Mouse (Mus musculus) hindbrain, postnatal 0 days (tissue): ENCODE data around the gene Tyk2. TPM values are rescaled to one million over a fixed set of nuclear protein-coding genes. Genes with fewer than 3 reads are reported as not detected.

Source experiments
- ATAC-seq: fragments of 200-750 bp; cut with Nextera tagmentation; 2 replicates; pipeline ENCODE4 v1.8.0; 2017; ENCODE audit warnings: mild to moderate bottlenecking, moderate TSS enrichment, moderate library complexity
- DNase-seq: peaks from one replicate; pipeline ENCODE4 v3.0.0-alpha.2; 2015; ENCODE audit warnings: low spot score
- H3K27ac ChIP-seq: fragments of 300-500 bp; sonication (generic); 2 replicates; pipeline ENCODE4 v1.5.1; 2014; ENCODE audit warnings: mild to moderate bottlenecking
- H3K27me3 ChIP-seq: fragments of 300-500 bp; sonication (generic); 2 replicates; pipeline ENCODE4 v1.6.1; 2014; ENCODE audit warnings: low read length, mixed read lengths; ENCODE audit not compliant: insufficient read depth
- H3K36me3 ChIP-seq: fragments of 300-500 bp; sonication (generic); 2 replicates; pipeline ENCODE4 v1.6.1; 2014; ENCODE audit warnings: low read length, mixed read lengths; ENCODE audit not compliant: insufficient read depth
- H3K4me1 ChIP-seq: fragments of 300-500 bp; sonication (generic); 2 replicates; pipeline ENCODE4 v1.6.1; 2014; ENCODE audit warnings: antibody characterized with exemption, low read length, mixed read lengths; ENCODE audit not compliant: insufficient read depth
- H3K4me2 ChIP-seq: fragments of 300-500 bp; sonication (generic); 2 replicates; pipeline ENCODE4 v1.6.1; 2014; ENCODE audit warnings: low read depth, mild to moderate bottlenecking, low read length, moderate library complexity, mixed read lengths
- H3K4me3 ChIP-seq: fragments of 300-500 bp; sonication (generic); 2 replicates; pipeline ENCODE4 v1.5.1; 2014; ENCODE audit warnings: low read length
- H3K9ac ChIP-seq: fragments of 300-500 bp; sonication (generic); replicated peaks from 2 replicates; pipeline ENCODE4 v1.6.1; 2014; ENCODE audit warnings: mild to moderate bottlenecking, low read length, moderate library complexity, mixed read lengths
- H3K9me3 ChIP-seq: fragments of 300-500 bp; sonication (generic); 2 replicates; pipeline ENCODE4 v1.6.1; 2016; ENCODE audit warnings: low read length, mixed read lengths
- CTCF ChIP-seq: IDR thresholded peaks from 2 replicates; pipeline ENCODE4 v1.5.1; 2016; ENCODE audit warnings: antibody characterized with exemption, control low read depth, low read depth
- WGBS: fragments of 180-500 bp; shearing (Covaris S2); extraction: QIAGEN DNeasy Blood & Tissue Kit; methylation state at CpG from one replicate; pipeline ENCODE4 v1.1.7; 2014; 5-methylcytosine and 5-hydroxymethylcytosine counted together
- polyA plus RNA-seq: library from polyadenylated mRNA; unstranded; fragments of >200 nt; fragmentation: Nextera tagmentation; extraction: Ambion mirVana; gene quantifications from 2 replicates; pipeline ENCODE4 v1.2.1, GENCODE M21; 2015
- total RNA-seq: library from RNA; depleted of rRNA; stranded (reverse); fragments of >200 nt; gene quantifications from 2 replicates; pipeline ENCODE4 v1.2.3, GENCODE M21; 2014

Gene Tyk2
- total and polyA plus RNA-seq, 2 experiments from 2014 or later: 5.7 to 15.4 TPM

DNA sequence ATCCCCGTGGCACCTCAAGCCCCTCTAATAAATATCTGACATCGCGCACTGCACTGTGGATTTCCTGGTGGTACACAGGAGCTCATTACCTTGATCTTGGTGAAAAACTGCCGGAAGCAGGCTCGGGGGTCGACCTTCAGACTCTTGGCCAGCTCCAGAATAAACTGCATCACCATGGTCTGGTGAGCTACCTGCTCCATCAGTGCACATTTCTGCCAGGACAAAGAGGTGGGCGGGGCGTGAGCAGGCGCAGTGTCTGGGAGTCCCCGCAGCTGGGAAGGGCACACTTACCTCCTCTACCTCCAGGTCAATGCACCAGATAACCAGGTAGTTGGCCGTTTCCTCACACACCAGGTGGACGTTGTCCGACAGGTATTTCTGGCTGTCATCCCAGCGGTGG lies 10.9 kb upstream of the Tyk2 start:
- ATAC-seq (no peak), DNase-seq (no peak)
- no peak overlapping the region for H3K4me2 ChIP-seq
- WGBS: 96% methylated on average over 14 of the region's 14 CpGs
- H3K27ac ChIP-seq: no peak overlapping the region
- H3K27me3 ChIP-seq: no peaks in the 10 kb centered on the region
- TF ChIP-seq CTCF: no peak
- H3K4me1 ChIP-seq: no peaks in the 10 kb centered on the region
- no peak overlapping the region for H3K9ac ChIP-seq
- no peaks in the 10 kb centered on the region for H3K9me3 ChIP-seq
- H3K36me3 ChIP-seq: peaks cover 64% of the 10 kb centered on the region
- H3K4me3 ChIP-seq: no peak overlapping the region

DNA sequence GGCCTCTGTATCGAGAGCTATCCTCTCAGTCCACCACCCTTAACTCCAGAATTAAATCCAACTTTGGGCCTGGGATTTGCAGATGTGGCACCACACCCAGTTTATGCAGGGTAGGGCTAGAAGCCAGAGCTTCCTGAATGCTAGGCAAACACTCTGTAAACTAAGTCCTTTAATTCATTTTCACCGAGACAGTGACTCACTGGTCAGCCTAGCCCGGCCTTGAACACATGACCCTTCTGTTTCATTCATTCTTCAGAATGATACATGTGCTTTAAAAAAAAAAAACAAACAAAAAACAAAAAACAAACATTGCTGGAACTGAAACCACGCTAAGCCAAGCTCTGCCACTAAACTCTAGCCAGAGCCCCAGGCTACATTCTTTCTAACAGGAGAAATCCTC lies 7.3 kb upstream of the Tyk2 start:
- DNase-seq: no peak
- Histone ChIP-seq H3K4me3 (no peak overlapping the region), H3K4me2 (no peak overlapping the region), H3K27me3 (no peaks in the 10 kb centered on the region), H3K36me3 (peaks cover 53% of the 10 kb centered on the region), H3K4me1 (no peaks in the 10 kb centered on the region), H3K9me3 (no peaks in the 10 kb centered on the region), H3K9ac (no peak overlapping the region), H3K27ac (no peak overlapping the region)
- WGBS: 90% methylated on average over 4 of the region's 4 CpGs
- no peak for TF ChIP-seq CTCF
- ATAC-seq: no peak

DNA sequence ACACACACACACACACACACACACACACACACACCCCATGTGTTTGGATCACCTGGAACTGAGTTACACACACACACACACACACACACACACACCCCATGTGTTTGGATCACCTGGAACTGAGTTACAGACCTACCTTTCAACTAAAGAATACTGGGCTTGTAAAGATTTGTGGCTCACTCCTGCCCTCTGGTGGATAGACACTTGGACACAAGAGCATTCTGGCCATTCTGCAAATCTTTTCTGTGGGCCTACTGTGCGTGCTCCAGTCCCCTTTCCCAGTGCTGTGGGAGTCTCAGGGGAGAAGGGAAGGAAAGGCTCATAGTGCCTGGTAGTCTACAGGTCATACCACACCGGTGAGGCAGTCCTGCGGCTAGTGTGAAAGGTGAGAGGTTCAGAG lies 6.2 kb upstream of the Tyk2 start:
- TF ChIP-seq CTCF: peak; percentile 82
- DNase-seq (peak; percentile 80), ATAC-seq (peak; percentile 16; the same call in 1 of the 2 replicates)
- Histone ChIP-seq H3K9ac (no peak overlapping the region), H3K9me3 (no peaks in the 10 kb centered on the region), H3K4me2 (no peak overlapping the region), H3K4me1 (no peaks in the 10 kb centered on the region), H3K36me3 (peaks cover 42% of the 10 kb centered on the region), H3K4me3 (no peak overlapping the region), H3K27ac (no peak overlapping the region), H3K27me3 (no peaks in the 10 kb centered on the region)
- WGBS: 47% methylated on average over 3 of the region's 3 CpGs

DNA sequence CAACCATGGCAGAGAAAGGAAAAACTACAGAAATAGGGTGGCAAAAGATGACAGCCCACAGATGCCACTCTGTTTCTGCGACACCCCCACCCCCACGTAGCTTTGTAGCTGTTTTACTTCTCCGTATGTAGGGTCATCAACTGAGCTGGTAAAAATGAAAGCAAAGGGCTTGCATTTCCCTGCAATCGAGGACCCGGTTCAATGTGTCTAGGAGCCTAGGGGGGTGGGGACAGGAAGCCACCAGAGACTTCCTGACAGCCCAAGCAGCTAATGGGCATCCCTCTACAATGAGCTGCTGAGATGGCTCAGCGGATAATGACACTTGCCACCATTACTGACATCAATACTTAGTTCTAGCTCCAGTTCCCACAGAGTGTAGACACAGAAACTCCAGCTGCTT lies 5.4 kb upstream of the Tyk2 start:
- Histone ChIP-seq H3K9me3 (no peaks in the 10 kb centered on the region), H3K4me2 (no peak overlapping the region), H3K4me3 (no peak overlapping the region), H3K27me3 (no peaks in the 10 kb centered on the region), H3K9ac (no peak overlapping the region), H3K27ac (no peak overlapping the region), H3K36me3 (peaks cover 34% of the 10 kb centered on the region), H3K4me1 (no peaks in the 10 kb centered on the region)
- no peak for ATAC-seq
- no peak for TF ChIP-seq CTCF
- WGBS: 76% methylated on average over 6 of the region's 6 CpGs
- DNase-seq: no peak

DNA sequence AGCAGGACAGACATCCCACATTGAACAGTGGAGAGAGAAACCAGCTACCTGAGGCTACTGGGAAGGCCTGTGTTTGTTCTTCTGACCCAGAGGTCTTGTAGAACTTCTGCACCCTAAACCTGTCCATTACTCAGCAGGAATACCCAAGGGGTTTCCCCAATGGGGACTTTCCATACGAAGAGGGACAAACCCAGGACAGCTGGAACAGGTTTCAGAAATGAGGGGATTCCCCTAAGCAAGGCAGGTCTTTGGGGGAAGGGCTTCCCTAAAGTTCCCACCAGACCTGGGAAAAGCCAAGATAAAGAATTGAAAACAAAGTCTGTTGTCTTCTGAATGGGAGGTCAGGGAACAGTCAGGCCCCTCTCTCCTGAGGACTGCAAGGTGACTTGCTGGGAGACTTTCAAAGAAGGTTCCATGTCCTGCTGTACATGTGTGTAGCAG lies 4.9 kb upstream of the Tyk2 start:
- no peak for ATAC-seq
- no peak for DNase-seq
- Histone ChIP-seq H3K36me3 (peaks cover 30% of the 10 kb centered on the region), H3K9me3 (no peaks in the 10 kb centered on the region), H3K27me3 (no peaks in the 10 kb centered on the region), H3K4me1 (no peaks in the 10 kb centered on the region), H3K27ac (no peak overlapping the region), H3K4me2 (no peak overlapping the region), H3K9ac (no peak overlapping the region), H3K4me3 (no peak overlapping the region)
- TF ChIP-seq CTCF: no peak
- WGBS: 62% methylated on average over 1 of the region's 1 CpGs

DNA sequence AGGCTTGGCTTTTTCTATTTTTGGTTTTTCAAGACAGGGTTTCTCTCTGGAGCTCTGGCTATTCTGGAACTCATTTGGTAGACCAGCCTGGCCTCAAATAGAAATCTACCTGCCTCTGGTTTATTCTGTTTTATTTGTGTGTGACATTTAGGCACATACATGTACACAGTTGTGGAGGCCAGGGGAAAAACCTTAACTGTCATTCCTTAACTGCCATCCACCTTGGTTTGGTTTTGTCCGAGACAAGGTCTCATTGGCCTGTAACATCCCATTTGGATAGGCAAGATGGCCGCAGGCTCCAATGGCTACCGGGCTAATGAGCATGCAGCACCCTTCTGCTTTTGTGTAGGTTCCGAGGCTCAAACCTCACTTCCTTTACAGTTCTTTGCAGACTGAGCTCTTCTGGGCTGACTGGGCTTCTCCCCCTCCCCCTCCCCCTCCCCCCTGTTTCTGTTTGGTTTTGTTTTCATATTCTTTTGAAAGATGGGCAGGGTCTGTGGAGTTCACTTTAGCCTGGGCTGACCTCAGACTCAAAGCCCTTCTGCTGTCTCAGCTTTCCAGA lies 4.4 kb upstream of the Tyk2 start:
- no peak for DNase-seq
- 78% methylated on average over 4 of the region's 4 CpGs for WGBS
- H3K4me2 ChIP-seq: no peak overlapping the region
- H3K36me3 ChIP-seq: peaks cover 24% of the 10 kb centered on the region
- no peak for TF ChIP-seq CTCF
- H3K9ac ChIP-seq: no peak overlapping the region
- no peak overlapping the region for H3K27ac ChIP-seq
- no peaks in the 10 kb centered on the region for H3K9me3 ChIP-seq
- no peaks in the 10 kb centered on the region for H3K27me3 ChIP-seq
- ATAC-seq: no peak
- no peak overlapping the region for H3K4me3 ChIP-seq
- H3K4me1 ChIP-seq: 0 out of 2 replicates have a peak, but pooled peaks cover 3% of the 10 kb centered on the region

DNA sequence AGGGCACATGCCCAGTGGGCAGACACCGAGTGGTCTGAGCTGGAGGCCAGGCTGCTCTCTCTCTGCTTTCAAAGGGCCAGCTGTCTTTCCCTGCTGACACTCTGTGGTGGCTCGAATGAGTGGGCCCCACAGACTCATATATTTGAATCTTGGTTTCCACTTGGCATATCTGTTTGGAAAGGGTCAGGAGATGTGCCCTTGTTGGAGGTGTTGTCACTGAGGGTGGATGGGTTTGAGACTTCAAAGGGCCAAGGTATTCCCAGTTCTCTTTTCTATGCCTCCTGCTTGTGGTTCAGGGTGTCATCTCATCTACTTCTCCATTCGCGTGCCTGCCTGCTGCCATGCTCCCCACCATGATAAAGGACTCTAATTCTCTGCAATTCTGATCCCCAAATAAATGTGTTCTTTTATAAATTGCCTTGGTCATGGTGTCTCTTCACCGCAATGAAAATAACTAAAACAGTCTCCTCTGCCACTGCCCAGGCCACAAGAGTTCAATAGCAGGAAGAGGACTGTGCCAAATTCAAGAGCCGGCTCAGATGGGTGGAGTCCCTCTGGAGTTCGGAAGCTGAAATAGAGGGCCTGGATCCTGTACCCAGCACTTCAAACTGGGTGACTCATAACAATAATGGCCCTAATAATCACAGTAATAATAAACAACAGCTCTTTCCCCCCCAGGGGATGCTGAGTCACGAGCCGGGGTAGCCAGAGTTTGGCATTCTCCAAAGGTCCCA lies 3.7 kb upstream of the Tyk2 start:
- H3K4me3 ChIP-seq: no peak overlapping the region
- WGBS: 79% methylated on average over 9 of the region's 9 CpGs
- H3K9me3 ChIP-seq: no peaks in the 10 kb centered on the region
- peaks cover 20% of the 10 kb centered on the region for H3K36me3 ChIP-seq
- H3K27me3 ChIP-seq: no peaks in the 10 kb centered on the region
- no peak overlapping the region for H3K4me2 ChIP-seq
- H3K27ac ChIP-seq: no peak overlapping the region
- TF ChIP-seq CTCF: no peak
- DNase-seq (no peak), ATAC-seq (no peak)
- H3K9ac ChIP-seq: no peak overlapping the region
- 0 out of 2 replicates have a peak, but pooled peaks cover 4% of the 10 kb centered on the region for H3K4me1 ChIP-seq
